Mouse (Mus musculus): ENCODE data around the gene Nap1l5. TPM values are rescaled to one million over a fixed set of nuclear protein-coding genes. Genes with fewer than 3 reads are reported as not detected.
A peak's percentile ranks its signal among the peaks of the same experiment; 100 is the strongest.
"Not testable (repeated sequence)": the region's sequence is repeated elsewhere in the genome, so short reads cannot be mapped to it uniquely, and the experiment has no call there.

Nap1l5 gene
- total RNA-seq, 2 experiments from 2014 or later, result 0.30 to 0.62 TPM

- DNase-seq, result no peak
- intact Hi-C loops (cut with DNase I), result no loop called here
Observed at GRCm38 (mm10) chr6:58907791-58908190, 915 bp upstream of the Nap1l5 start.

- intact Hi-C loops (cut with DNase I), result no loop called here
- no peak for DNase-seq
Observed at GRCm38 (mm10) chr6:58907336-58907735, 460 bp upstream of the Nap1l5 start.

GRCm38 (mm10) chr6:58904551-58904950 lies 2.3 kb downstream of the Nap1l5 start:
- DNase-seq, result no peak
- intact Hi-C loops (cut with DNase I), result no loop called here

GRCm38 (mm10) chr6:58903171-58903570 lies 3.7 kb downstream of the Nap1l5 start:
- intact Hi-C loops (cut with DNase I), result no loop called here
- DNase-seq, result peak; percentile 15 to 35

GRCm38 (mm10) chr6:58900536-58900935 lies 6.3 kb downstream of the Nap1l5 start:
- intact Hi-C loops (cut with DNase I), result no loop called here
- no peak for DNase-seq

GRCm38 (mm10) chr6:58899076-58899475 lies 7.8 kb downstream of the Nap1l5 start:
- intact Hi-C loops (cut with DNase I), result no loop called here
- DNase-seq, result no peak

GRCm38 (mm10) chr6:58896648-58897047 lies 10.2 kb downstream of the Nap1l5 start:
- DNase-seq, result peak; percentile 18 to 42
- intact Hi-C loops (cut with DNase I), result no loop called here

- no peak for DNase-seq
- intact Hi-C loops (cut with DNase I), result no loop called here
Observed at GRCm38 (mm10) chr6:58894994-58895393, 11.9 kb downstream of the Nap1l5 start.

- intact Hi-C loops (cut with DNase I), result no loop called here
- no peak for DNase-seq
Observed at GRCm38 (mm10) chr6:58893307-58893706, 13.6 kb downstream of the Nap1l5 start.

- intact Hi-C loops (cut with DNase I), result no loop called here
- DNase-seq, result no peak
Observed at GRCm38 (mm10) chr6:58889917-58890316, 17.0 kb downstream of the Nap1l5 start.

- intact Hi-C loops (cut with DNase I), result no loop called here
Observed at GRCm38 (mm10) chr6:58882271-58882670, 24.6 kb downstream of the Nap1l5 start.

GRCm38 (mm10) chr6:58881363-58881762 lies 25.5 kb downstream of the Nap1l5 start:
- DNase-seq, result no peak
- intact Hi-C loops (cut with DNase I), result no loop called here

More at GRCm38 (mm10) chr6:58882271-58882670, 24.6 kb downstream of the Nap1l5 start:
- DNase-seq, result no peak

- DNase-seq, result no peak
- intact Hi-C loops (cut with DNase I), result no loop called here
Observed at GRCm38 (mm10) chr6:58880861-58881260, 26.0 kb downstream of the Nap1l5 start.

- intact Hi-C loops (cut with DNase I), result no loop called here
- no peak for DNase-seq
Observed at GRCm38 (mm10) chr6:58879987-58880386, 26.9 kb downstream of the Nap1l5 start.

GRCm38 (mm10) chr6:58879572-58879971 lies 27.3 kb downstream of the Nap1l5 start:
- intact Hi-C loops (cut with DNase I), result no loop called here
- DNase-seq, result peak; percentile 25 to 70

GRCm38 (mm10) chr6:58867858-58868257 lies 39.0 kb downstream of the Nap1l5 start:
- DNase-seq, result peak; percentile 12 to 46
- intact Hi-C loops (cut with DNase I), result not testable (repeated sequence)

GRCm38 (mm10) chr6:58863631-58864235 lies 43.1 kb downstream of the Nap1l5 start:
- no peak for DNase-seq
- intact Hi-C loops (cut with DNase I), result no loop called here

- peak; percentile 56 to 83 for DNase-seq
- intact Hi-C loops (cut with DNase I), result no loop called here
Observed at GRCm38 (mm10) chr6:58862446-58862993, 44.4 kb downstream of the Nap1l5 start.

- intact Hi-C loops (cut with DNase I), result no loop called here
- DNase-seq, result no peak
Observed at GRCm38 (mm10) chr6:58859517-58859916, 47.4 kb downstream of the Nap1l5 start.

- peak; percentile 29 to 71 for DNase-seq
- intact Hi-C loops (cut with DNase I), result no loop called here
Observed at GRCm38 (mm10) chr6:58856494-58856893, 50.4 kb downstream of the Nap1l5 start.

GRCm38 (mm10) chr6:58855676-58856367 lies 51.1 kb downstream of the Nap1l5 start:
- DNase-seq, result no peak
- intact Hi-C loops (cut with DNase I), result no loop called here
